Mouse (Mus musculus): ENCODE data around the gene Nipsnap3a.

The Nipsnap3a gene

GRCm38 (mm10) chr4:52989248-52989647 is at the start of gene Nipsnap3a:
Nipsnap3a (plus strand) TSS chr4:52989272.
- DNase-seq (ENCODE audit: low read depth in 2 of 2, low spot score in 2 of 2): no peak

- no peak for DNase-seq (ENCODE audit: low read depth in 2 of 2, low spot score in 2 of 2)
Measured at GRCm38 (mm10) chr4:52946665-52947064, 42.4 kb upstream of the Nipsnap3a start.

GRCm38 (mm10) chr4:52949005-52949404 is 40.1 kb upstream of the Nipsnap3a start:
- DNase-seq (ENCODE audit: low read depth in 2 of 2, low spot score in 2 of 2): no peak

GRCm38 (mm10) chr4:52958693-52959092 is 30.4 kb upstream of the Nipsnap3a start:
- DNase-seq (ENCODE audit: low read depth in 2 of 2, low spot score in 2 of 2): no peak

- DNase-seq (ENCODE audit: low read depth in 2 of 2, low spot score in 2 of 2): no peak
Measured at GRCm38 (mm10) chr4:52964247-52964646, 24.8 kb upstream of the Nipsnap3a start, which contains the start of gene Olfr270. Olfr270 (plus strand) TSS chr4:52964547.

- no peak for DNase-seq (ENCODE audit: low read depth in 2 of 2, low spot score in 2 of 2)
Measured at GRCm38 (mm10) chr4:52985216-52985615, 3.9 kb upstream of the Nipsnap3a start.

GRCm38 (mm10) chr4:52986266-52986665 is 2.8 kb upstream of the Nipsnap3a start:
- no peak for DNase-seq (ENCODE audit: low read depth in 2 of 2, low spot score in 2 of 2)

- DNase-seq (ENCODE audit: low read depth in 2 of 2, low spot score in 2 of 2): no peak
Measured at GRCm38 (mm10) chr4:52999449-52999848, 10.4 kb downstream of the Nipsnap3a start.

- DNase-seq (ENCODE audit: low read depth in 2 of 2, low spot score in 2 of 2): no peak
Measured at GRCm38 (mm10) chr4:53000154-53000553, 11.1 kb downstream of the Nipsnap3a start.

- DNase-seq (ENCODE audit: low read depth in 2 of 2, low spot score in 2 of 2): no peak
Measured at GRCm38 (mm10) chr4:53009183-53009582, 20.1 kb downstream of the Nipsnap3a start.

GRCm38 (mm10) chr4:53009871-53010270 is 20.8 kb downstream of the Nipsnap3a start:
- DNase-seq (ENCODE audit: low read depth in 2 of 2, low spot score in 2 of 2): no peak

- DNase-seq (ENCODE audit: low read depth in 2 of 2, low spot score in 2 of 2): peak; percentile 81 to 88
Measured at GRCm38 (mm10) chr4:53011732-53012361, 22.8 kb downstream of the Nipsnap3a start, which contains the start of gene Nipsnap3b. Nipsnap3b (plus strand) TSS chr4:53011880.

GRCm38 (mm10) chr4:53014421-53014820 is 25.3 kb downstream of the Nipsnap3a start:
- no peak for DNase-seq (ENCODE audit: low read depth in 2 of 2, low spot score in 2 of 2)

GRCm38 (mm10) chr4:53015024-53015423 is 26.0 kb downstream of the Nipsnap3a start:
- DNase-seq (ENCODE audit: low read depth in 2 of 2, low spot score in 2 of 2): no peak

- no peak for DNase-seq (ENCODE audit: low read depth in 2 of 2, low spot score in 2 of 2)
Measured at GRCm38 (mm10) chr4:53018392-53018791, 29.3 kb downstream of the Nipsnap3a start.

- DNase-seq (ENCODE audit: low read depth in 2 of 2, low spot score in 2 of 2): no peak
Measured at GRCm38 (mm10) chr4:53023189-53023925, 34.3 kb downstream of the Nipsnap3a start.

GRCm38 (mm10) chr4:53024397-53024796 is 35.3 kb downstream of the Nipsnap3a start:
- no peak for DNase-seq (ENCODE audit: low read depth in 2 of 2, low spot score in 2 of 2)

- DNase-seq (ENCODE audit: low read depth in 2 of 2, low spot score in 2 of 2): no peak
Measured at GRCm38 (mm10) chr4:53027811-53028210, 38.7 kb downstream of the Nipsnap3a start.

- no peak for DNase-seq (ENCODE audit: low read depth in 2 of 2, low spot score in 2 of 2)
Measured at GRCm38 (mm10) chr4:53030326-53030948, 41.4 kb downstream of the Nipsnap3a start.

GRCm38 (mm10) chr4:53043819-53044218 is 54.7 kb downstream of the Nipsnap3a start:
- DNase-seq (ENCODE audit: low read depth in 2 of 2, low spot score in 2 of 2): no peak

- DNase-seq (ENCODE audit: low read depth in 2 of 2, low spot score in 2 of 2): no peak
Measured at GRCm38 (mm10) chr4:53045807-53046206, 56.7 kb downstream of the Nipsnap3a start.
